Mouse (Mus musculus) myocyte (in vitro differentiated cells): Measurements from ENCODE around the gene Gm20388.

Experiments
- CEBPB ChIP-seq: IDR thresholded peaks from 2 replicates; pipeline ENCODE4 v1.6.1; 2011; ENCODE audit warnings: mild to moderate bottlenecking, moderate library complexity; ENCODE audit not compliant: poor library complexity, insufficient read depth, severe bottlenecking
- E2F4 ChIP-seq: IDR thresholded peaks from one replicate; pipeline ENCODE4 v1.6.1; 2011; ENCODE audit warnings: mild to moderate bottlenecking, control low read depth, moderate library complexity; ENCODE audit not compliant: insufficient read depth
- MAX ChIP-seq: IDR thresholded peaks from one replicate; pipeline ENCODE4 v1.6.1; 2011; ENCODE audit warnings: low read depth, mild to moderate bottlenecking, control low read depth
- MYOD1 ChIP-seq, 3 experiments: IDR thresholded peaks; one replicate each; pipeline ENCODE4 v1.6.1; 2011; ENCODE audit warnings: control low read depth in 2 of 3, low read depth in 2 of 3, mild to moderate bottlenecking in 2 of 3, moderate library complexity in 1 of 3; ENCODE audit not compliant: insufficient read length in 2 of 3, control insufficient read depth in 1 of 3
- MYOG ChIP-seq, 3 experiments: IDR thresholded peaks; one replicate each; pipeline ENCODE4 v1.6.1; 2011; ENCODE audit warnings: control low read depth in 2 of 3, low read depth in 2 of 3, mild to moderate bottlenecking in 2 of 3; ENCODE audit not compliant: insufficient read length in 2 of 3, control insufficient read depth in 1 of 3, insufficient read depth in 1 of 3
- POLR2A ChIP-seq: IDR thresholded peaks from one replicate; pipeline ENCODE4 v1.6.1; 2011; ENCODE audit warnings: low read depth, mild to moderate bottlenecking, control low read depth, moderate library complexity; ENCODE audit not compliant: insufficient read length
- POLR2AphosphoS2 ChIP-seq: IDR thresholded peaks from one replicate; pipeline ENCODE4 v1.6.1; 2011; ENCODE audit warnings: low read depth, control low read depth; ENCODE audit not compliant: insufficient read length
- REST ChIP-seq: IDR thresholded peaks from one replicate; pipeline ENCODE4 v1.6.1; 2011; ENCODE audit warnings: mild to moderate bottlenecking, control low read depth, moderate library complexity; ENCODE audit not compliant: insufficient read depth, insufficient read length
- SRF ChIP-seq: IDR thresholded peaks from one replicate; pipeline ENCODE4 v1.6.1; 2011; ENCODE audit warnings: low read depth; ENCODE audit not compliant: control insufficient read depth, insufficient read length
- TCF12 ChIP-seq: IDR thresholded peaks from one replicate; pipeline ENCODE4 v1.6.1; 2011; ENCODE audit warnings: mild to moderate bottlenecking, control low read depth; ENCODE audit not compliant: poor library complexity, insufficient read depth, severe bottlenecking
- USF1 ChIP-seq: IDR thresholded peaks from one replicate; pipeline ENCODE4 v1.6.1; 2011; ENCODE audit warnings: low read depth, mild to moderate bottlenecking, control low read depth, moderate library complexity

DNA sequence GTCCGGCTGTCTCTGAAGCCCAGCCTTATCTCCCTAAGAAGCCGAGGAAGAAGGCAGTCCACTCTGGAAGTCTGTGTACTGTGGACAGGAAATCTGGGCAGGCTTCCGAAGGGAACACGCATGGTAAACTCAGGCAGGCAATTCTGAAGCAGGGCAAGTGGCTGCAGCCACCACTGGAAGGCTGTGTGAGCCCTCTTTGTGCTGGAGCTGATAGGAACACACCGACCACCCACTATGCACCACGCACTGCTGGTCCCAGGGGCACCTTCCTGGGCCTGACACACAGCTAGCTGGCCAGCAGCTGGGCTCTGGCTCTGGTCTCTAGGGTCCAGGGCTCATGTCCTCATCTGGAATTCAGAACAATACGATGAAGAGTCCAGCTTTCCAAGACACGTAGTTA, 2305.0 kb downstream of the Gm20388 start:
- TF ChIP-seq POLR2A = no peak
- TF ChIP-seq MAX = no peak
- TF ChIP-seq E2F4 = no peak
- no peak for TF ChIP-seq USF1
- TF ChIP-seq MYOD1 (IDR thresholded peaks at IDR 0.05; ENCODE audit: control insufficient read depth in 1 of 3, insufficient read length in 2 of 3, low read depth in 2 of 3) = no peak
- no peak for TF ChIP-seq CEBPB
- TF ChIP-seq REST = no peak
- TF ChIP-seq SRF = no peak
- TF ChIP-seq POLR2AphosphoS2 = no peak
- TF ChIP-seq MYOG (IDR thresholded peaks at IDR 0.05; ENCODE audit: control insufficient read depth in 1 of 3, insufficient read depth in 1 of 3, insufficient read length in 2 of 3, low read depth in 2 of 3) = no peak
- TF ChIP-seq TCF12 = no peak
